Mouse (Mus musculus) liver, adult 2 months (tissue): ENCODE data around the gene Peak1. TPM values are rescaled to one million over a fixed set of nuclear protein-coding genes. Genes with fewer than 3 reads are reported as not detected.

Experiments used
- DNase-seq: peaks from one replicate; pipeline ENCODE4 v3.0.0-alpha.2; 2011; ENCODE audit warnings: low read depth, low spot score; ENCODE audit errors: extremely low read depth
- H3K27ac ChIP-seq: fragments of 200-500 bp; replicated peaks from 2 replicates; pipeline ENCODE4 v1.5.1; 2012; ENCODE audit warnings: low read depth, mild to moderate bottlenecking, control low read depth, inconsistent platforms, low read length; ENCODE audit not compliant: insufficient read depth
- H3K27me3 ChIP-seq: fragments of 200-500 bp; 2 replicates; pipeline ENCODE4 v1.6.1; 2012; ENCODE audit warnings: mild to moderate bottlenecking, moderate library complexity, low read length, inconsistent platforms; ENCODE audit not compliant: control insufficient read depth, insufficient read depth
- H3K36me3 ChIP-seq: fragments of 200-500 bp; 2 replicates; pipeline ENCODE4 v1.6.1; 2012; ENCODE audit warnings: low read length, inconsistent platforms; ENCODE audit not compliant: control insufficient read depth, insufficient read depth
- H3K4me1 ChIP-seq: fragments of 200-500 bp; 2 replicates; pipeline ENCODE4 v1.6.1; 2011; ENCODE audit warnings: low read length; ENCODE audit not compliant: control insufficient read depth, insufficient read depth
- H3K4me3 ChIP-seq: fragments of 200-500 bp; 2 replicates; pipeline ENCODE4 v1.5.1; 2011; ENCODE audit warnings: low read depth, mild to moderate bottlenecking, control low read depth, low read length, moderate library complexity; ENCODE audit not compliant: insufficient read depth
- H3K79me2 ChIP-seq: fragments of 200-500 bp; 2 replicates; pipeline ENCODE4 v1.6.1; 2012; ENCODE audit warnings: inconsistent platforms, mild to moderate bottlenecking, low read length, moderate library complexity; ENCODE audit not compliant: control insufficient read depth, insufficient read depth
- H3K9ac ChIP-seq: fragments of 200-500 bp; 2 replicates; pipeline ENCODE4 v1.6.1; 2012; ENCODE audit warnings: low read depth, mild to moderate bottlenecking, control low read depth, inconsistent platforms, low read length
- CTCF ChIP-seq: fragments of 200-500 bp; IDR thresholded peaks from 2 replicates; pipeline ENCODE4 v1.5.1; 2011; ENCODE audit warnings: low read depth, low read length, control low read depth
- POLR2A ChIP-seq: fragments of 200-500 bp; IDR thresholded peaks from 2 replicates; pipeline ENCODE4 v1.6.1; 2011; ENCODE audit warnings: low read length, control low read depth; ENCODE audit not compliant: insufficient read depth; ENCODE audit errors: extremely low read depth
- WGBS: fragments of 180-500 bp; shearing (Covaris S2); methylation state at CpG from one replicate; pipeline ENCODE4 v1.1.7; 2018; 5-methylcytosine and 5-hydroxymethylcytosine counted together
- polyA plus RNA-seq: library from polyadenylated mRNA; depleted of rRNA; stranded (reverse); fragments of >200 nt; gene quantifications from 2 replicates; pipeline ENCODE4 v1.2.3, GENCODE M21; 2012
- total RNA-seq: library from RNA; depleted of rRNA; stranded (reverse); fragments of >200 nt; gene quantifications from 2 replicates; pipeline ENCODE4 v1.2.3, GENCODE M21; 2014

Peak1 gene
- total and polyA plus RNA-seq, 2 experiments = 2.8 to 10.7 TPM

DNA sequence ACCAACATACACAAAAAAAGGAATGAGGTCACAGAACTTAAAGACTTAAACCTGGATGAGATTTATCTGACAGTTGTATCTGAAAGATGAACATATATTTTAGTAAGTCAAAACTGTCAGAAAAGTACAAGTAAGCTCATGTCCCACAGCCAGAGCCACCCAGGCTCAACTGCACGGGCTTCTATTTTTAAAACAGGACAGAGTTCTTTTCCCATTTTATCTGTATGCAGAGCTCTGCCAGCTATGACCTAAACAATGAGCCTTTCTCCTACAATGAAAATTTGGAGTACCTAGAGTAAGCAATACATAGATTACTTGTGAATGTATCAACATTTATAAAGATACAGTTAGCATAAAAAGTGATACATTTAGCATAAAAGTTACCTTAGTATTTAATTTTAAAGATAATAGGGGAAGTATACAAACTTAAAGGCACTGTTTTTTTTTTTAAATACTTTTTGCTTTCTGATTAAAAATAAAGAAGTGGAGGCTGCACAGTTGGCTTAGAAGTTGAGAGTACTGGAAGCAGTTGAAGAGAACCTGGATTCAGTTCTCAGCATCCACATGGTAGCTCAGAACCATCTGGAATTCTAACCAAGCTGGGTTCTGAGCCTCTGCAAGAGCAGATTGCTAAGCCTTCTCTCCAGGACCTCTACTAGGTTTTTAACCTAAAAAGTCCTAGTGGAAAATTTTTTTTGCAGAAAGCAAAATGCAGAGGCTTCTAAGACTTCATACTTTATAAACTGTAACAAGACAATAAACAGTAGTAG, 78.3 kb downstream of the Peak1 start:
- Histone ChIP-seq H3K4me1 (no peaks in the 10 kb centered on the region; the same call in 1 of the 2 replicates), H3K27ac (no peak overlapping the region), H3K4me3 (no peak overlapping the region), H3K36me3 (no peaks in the 10 kb centered on the region), H3K79me2 (no peaks in the 10 kb centered on the region; the same call in 1 of the 2 replicates), H3K9ac (no peak overlapping the region), H3K27me3 (no peaks in the 10 kb centered on the region)
- TF ChIP-seq POLR2A (no peak), CTCF (no peak)
- no peak for DNase-seq
- 59% methylated on average over 1 of the region's 1 CpGs for WGBS

DNA sequence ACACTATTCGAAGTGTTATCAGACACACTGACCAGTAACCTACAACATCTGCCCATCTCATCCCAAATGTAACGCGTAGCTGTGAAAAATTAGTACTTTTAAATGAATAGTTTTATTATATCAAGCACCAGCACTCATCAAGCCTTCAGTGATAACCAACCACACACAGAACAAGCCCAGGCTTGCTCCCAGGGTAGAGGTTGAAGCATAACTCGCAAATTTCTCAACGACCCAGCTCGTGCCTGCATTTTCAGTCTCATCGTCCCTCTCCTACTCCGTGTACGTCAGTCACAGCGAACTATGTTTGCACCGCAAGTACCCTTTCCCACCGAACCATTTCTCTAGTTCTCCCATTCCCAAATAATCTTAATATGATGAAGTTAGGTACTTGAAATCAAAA, 83.5 kb downstream of the Peak1 start:
- WGBS = 94% methylated on average over 12 of the region's 12 CpGs
- Histone ChIP-seq H3K36me3 (no peaks in the 10 kb centered on the region), H3K4me3 (no peak overlapping the region), H3K27ac (no peak overlapping the region), H3K79me2 (no peaks in the 10 kb centered on the region; the same call in 1 of the 2 replicates), H3K4me1 (peaks cover 6% of the 10 kb centered on the region; the same call in 1 of the 2 replicates), H3K9ac (no peak overlapping the region), H3K27me3 (no peaks in the 10 kb centered on the region)
- no peak for DNase-seq
- no peak for TF ChIP-seq CTCF
- no peak for TF ChIP-seq POLR2A

DNA sequence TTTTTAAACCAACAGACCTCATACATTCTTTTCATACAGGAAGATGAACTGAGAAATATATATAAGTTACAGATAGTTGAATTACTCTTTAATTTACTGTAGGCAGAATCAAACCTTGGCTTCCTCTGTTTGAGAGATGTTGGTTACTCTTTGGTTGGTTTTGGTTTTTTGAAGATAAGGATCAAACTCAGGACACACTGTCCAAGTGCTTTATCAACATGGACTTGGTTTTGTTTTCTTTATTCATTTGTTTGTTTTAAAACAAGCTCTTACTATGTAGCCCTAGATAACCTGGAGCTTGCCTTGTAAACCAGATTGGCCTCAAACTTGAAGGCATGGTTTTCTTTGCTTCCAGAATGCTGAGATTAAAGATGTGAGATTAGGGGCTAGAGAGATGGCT, 85.1 kb downstream of the Peak1 start:
- DNase-seq = peak; percentile 83

DNA sequence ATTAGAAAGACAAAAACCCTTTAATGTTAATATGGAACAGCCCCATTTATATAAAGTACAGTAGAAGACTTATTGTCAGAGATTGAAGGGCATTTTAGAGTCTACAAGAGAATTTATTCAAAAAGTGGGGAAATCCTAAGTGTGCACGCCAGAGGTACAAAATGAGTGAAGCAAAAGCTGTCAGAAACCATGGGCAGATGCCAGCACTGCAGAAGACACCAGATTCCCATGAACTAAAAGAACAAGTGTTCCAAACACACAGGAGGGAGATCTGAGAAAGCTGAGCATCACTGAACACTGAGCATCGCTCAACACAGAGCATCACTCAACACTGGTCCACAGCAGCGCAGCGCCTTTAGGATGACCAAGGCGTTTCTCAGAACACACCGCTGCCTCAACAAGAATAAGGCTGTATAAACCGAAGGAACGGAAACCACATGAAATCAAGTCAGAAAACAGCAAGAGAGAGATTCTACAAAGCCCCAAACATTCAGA, 91.3 kb downstream of the Peak1 start:
- 96% methylated on average over 8 of the region's 8 CpGs for WGBS
- Histone ChIP-seq H3K27ac (no peak overlapping the region), H3K9ac (no peak overlapping the region), H3K79me2 (no peaks in the 10 kb centered on the region; the same call in 1 of the 2 replicates), H3K36me3 (no peaks in the 10 kb centered on the region), H3K4me1 (no peaks in the 10 kb centered on the region), H3K27me3 (no peaks in the 10 kb centered on the region), H3K4me3 (no peak overlapping the region)
- TF ChIP-seq POLR2A (no peak), CTCF (no peak)
- DNase-seq = no peak

More for the DNA sequence above, 85.1 kb downstream of the Peak1 start:
- H3K27me3 ChIP-seq = no peaks in the 10 kb centered on the region
- no peaks in the 10 kb centered on the region; the same call in 1 of the 2 replicates for H3K79me2 ChIP-seq
- no peak overlapping the region for H3K27ac ChIP-seq
- H3K9ac ChIP-seq = no peak overlapping the region
- H3K36me3 ChIP-seq = no peaks in the 10 kb centered on the region
- H3K4me1 ChIP-seq = peaks cover 6% of the 10 kb centered on the region; the same call in 1 of the 2 replicates
- TF ChIP-seq CTCF (no peak), POLR2A (no peak)
- H3K4me3 ChIP-seq = no peak overlapping the region

DNA sequence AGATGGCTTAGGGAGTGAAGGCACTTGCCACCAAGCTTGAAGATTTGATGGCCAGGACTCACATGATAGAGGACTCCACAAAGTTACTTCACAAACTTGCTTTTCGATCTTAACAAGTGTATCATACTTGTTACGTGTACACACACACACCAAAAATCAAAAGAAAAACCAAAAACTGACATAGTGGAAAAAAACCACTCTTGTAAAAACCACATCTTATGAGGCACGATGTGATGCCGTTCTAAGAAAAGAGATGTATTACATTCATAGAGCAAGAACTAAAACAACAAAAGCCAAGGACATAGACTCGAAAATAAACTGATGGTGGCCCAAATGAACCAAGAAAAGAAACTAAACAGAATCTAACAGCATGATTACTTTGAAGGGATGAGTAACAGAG, 92.1 kb downstream of the Peak1 start:
- DNase-seq = no peak
- no peaks in the 10 kb centered on the region for H3K27me3 ChIP-seq
- H3K9ac ChIP-seq = no peak overlapping the region
- WGBS = 88% methylated on average over 5 of the region's 5 CpGs
- no peaks in the 10 kb centered on the region for H3K4me1 ChIP-seq
- TF ChIP-seq CTCF (no peak), POLR2A (no peak)
- no peak overlapping the region for H3K4me3 ChIP-seq
- H3K36me3 ChIP-seq = no peaks in the 10 kb centered on the region
- no peak overlapping the region for H3K27ac ChIP-seq
- no peaks in the 10 kb centered on the region; the same call in 1 of the 2 replicates for H3K79me2 ChIP-seq
